Mouse (Mus musculus) stomach, postnatal 0 days (tissue): ENCODE measurements around the gene Zbtb49. TPM values are rescaled to one million over a fixed set of nuclear protein-coding genes. Genes with fewer than 3 reads are reported as not detected.

ENCODE experiments used
- ATAC-seq: fragments of 200-750 bp; cut with Nextera tagmentation; 2 replicates; pipeline ENCODE4 v1.8.0; 2017; ENCODE audit not compliant: low FRiP score, low TSS enrichment
- DNase-seq: peaks from one replicate; pipeline ENCODE4 v3.0.0-alpha.2; 2016; ENCODE audit warnings: low spot score
- H3K27ac ChIP-seq: fragments of 300-500 bp; sonication (generic); replicated peaks from 2 replicates; pipeline ENCODE4 v1.5.1; 2014; ENCODE audit warnings: mild to moderate bottlenecking, control low read depth
- H3K27me3 ChIP-seq: fragments of 300-500 bp; sonication (generic); 2 replicates; pipeline ENCODE4 v1.6.1; 2014; ENCODE audit warnings: low read length; ENCODE audit not compliant: control insufficient read depth, insufficient read depth
- H3K36me3 ChIP-seq: fragments of 300-500 bp; sonication (generic); 2 replicates; pipeline ENCODE4 v1.6.1; 2014; ENCODE audit warnings: low read length, mixed read lengths; ENCODE audit not compliant: control insufficient read depth, insufficient read depth
- H3K4me1 ChIP-seq: fragments of 300-500 bp; sonication (generic); replicated peaks from 2 replicates; pipeline ENCODE4 v1.6.1; 2014; ENCODE audit warnings: antibody characterized with exemption; ENCODE audit not compliant: control insufficient read depth, insufficient read depth
- H3K4me2 ChIP-seq: fragments of 300-500 bp; sonication (generic); replicated peaks from 2 replicates; pipeline ENCODE4 v1.6.1; 2014; ENCODE audit warnings: low read depth, mild to moderate bottlenecking, control low read depth, moderate library complexity
- H3K4me3 ChIP-seq: fragments of 300-500 bp; sonication (generic); 2 replicates; pipeline ENCODE4 v1.5.1; 2014; ENCODE audit warnings: low read depth, low read length, control low read depth
- H3K9ac ChIP-seq: fragments of 300-500 bp; sonication (generic); 2 replicates; pipeline ENCODE4 v1.6.1; 2014; ENCODE audit warnings: mild to moderate bottlenecking, low read length, control low read depth, mixed read lengths
- H3K9me3 ChIP-seq: fragments of 300-500 bp; sonication (generic); 2 replicates; pipeline ENCODE4 v1.6.1; 2016; ENCODE audit warnings: low read length; ENCODE audit not compliant: control insufficient read depth
- CTCF ChIP-seq: IDR thresholded peaks from 2 replicates; pipeline ENCODE4 v1.5.1; 2016; ENCODE audit warnings: antibody characterized with exemption, low read depth, mild to moderate bottlenecking, moderate library complexity
- EP300 ChIP-seq: optimal IDR thresholded peaks from 2 replicates; pipeline ENCODE3; 2016; ENCODE audit warnings: antibody characterized with exemption
- WGBS: fragments of 180-500 bp; shearing (Covaris S2); extraction: QIAGEN DNeasy Blood & Tissue Kit; methylation state at CpG from one replicate; pipeline ENCODE4 v1.1.7; 2014; 5-methylcytosine and 5-hydroxymethylcytosine counted together
- polyA plus RNA-seq: library from polyadenylated mRNA; unstranded; fragments of >200 nt; fragmentation: Nextera tagmentation; extraction: Ambion mirVana; gene quantifications from 2 replicates; pipeline ENCODE4 v1.2.1, GENCODE M21; 2015

Zbtb49 gene
- polyA plus RNA-seq, 1 experiment from 2014 or later = 4.2 TPM

- peak within 1 kb of the TSS; percentile 86 for H3K4me2 ChIP-seq
- no peaks in the 10 kb centered on the region for H3K4me1 ChIP-seq
- H3K27me3 ChIP-seq = no peaks in the 10 kb centered on the region
- H3K4me3 ChIP-seq = peak within 1 kb of the TSS; percentile 65
- DNase-seq (no peak), ATAC-seq (no peak; the same call in 1 of the 2 replicates)
- H3K36me3 ChIP-seq = no peaks in the 10 kb centered on the region
- H3K9me3 ChIP-seq = no peaks in the 10 kb centered on the region
- H3K9ac ChIP-seq = peak within 1 kb of the TSS; percentile 64
- no peak within 1 kb of the TSS; the same call in 1 of the 2 replicates for H3K27ac ChIP-seq
- TF ChIP-seq CTCF (no peak), EP300 (no peak)
- 13% methylated on average over 35 of the region's 35 CpGs for WGBS
These were observed 60.4 kb downstream of the Zbtb49 start, which contains the start of gene Nsg1 for GRCm38 (mm10) chr5:38159634-38160413. Gene Nsg1 (minus strand): TSS chr5:38159907.

- no peaks in the 10 kb centered on the region for H3K4me1 ChIP-seq
- peak overlapping the region; percentile 65 for H3K4me3 ChIP-seq
- H3K36me3 ChIP-seq = no peaks in the 10 kb centered on the region
- H3K9ac ChIP-seq = peak overlapping the region; percentile 64
- H3K4me2 ChIP-seq = peak overlapping the region; percentile 86
- no peaks in the 10 kb centered on the region for H3K9me3 ChIP-seq
- no peak overlapping the region; the same call in 1 of the 2 replicates for H3K27ac ChIP-seq
- DNase-seq = peak; percentile 42
- ATAC-seq = peak; percentile 49; the same call in 1 of the 2 replicates
- TF ChIP-seq CTCF (no peak), EP300 (no peak)
- H3K27me3 ChIP-seq = no peaks in the 10 kb centered on the region
- under 1% methylated on average over 74 of the region's 79 CpGs for WGBS
These were observed 61.2 kb downstream of the Zbtb49 start for GRCm38 (mm10) chr5:38158947-38159633.

GRCm38 (mm10) chr5:38158501-38158946 lies 61.7 kb downstream of the Zbtb49 start:
- TF ChIP-seq CTCF (no peak), EP300 (no peak)
- peak overlapping the region; percentile 86 for H3K4me2 ChIP-seq
- H3K27ac ChIP-seq = no peak overlapping the region; the same call in 1 of the 2 replicates
- H3K9ac ChIP-seq = peak overlapping the region; percentile 64
- H3K27me3 ChIP-seq = no peaks in the 10 kb centered on the region
- no peaks in the 10 kb centered on the region for H3K36me3 ChIP-seq
- no peak for DNase-seq
- ATAC-seq = peak; percentile 6; the same call in 1 of the 2 replicates
- no peaks in the 10 kb centered on the region for H3K9me3 ChIP-seq
- H3K4me1 ChIP-seq = no peaks in the 10 kb centered on the region
- peak overlapping the region; percentile 65 for H3K4me3 ChIP-seq
- WGBS = 3% methylated on average over 17 of the region's 17 CpGs

- Histone ChIP-seq H3K9me3 (no peaks in the 10 kb centered on the region), H3K4me3 (no peak overlapping the region), H3K4me2 (no peak overlapping the region), H3K9ac (no peak overlapping the region), H3K4me1 (no peaks in the 10 kb centered on the region), H3K36me3 (no peaks in the 10 kb centered on the region), H3K27ac (no peak overlapping the region), H3K27me3 (no peaks in the 10 kb centered on the region)
- ATAC-seq (no peak), DNase-seq (no peak)
- WGBS = 60% methylated on average over 9 of the region's 9 CpGs
- TF ChIP-seq CTCF = no peak
- TF ChIP-seq EP300 = no peak
These were observed 62.7 kb downstream of the Zbtb49 start for GRCm38 (mm10) chr5:38157481-38158020.

- H3K36me3 ChIP-seq = no peaks in the 10 kb centered on the region
These were observed 66.6 kb downstream of the Zbtb49 start for GRCm38 (mm10) chr5:38153636-38154035.

More at GRCm38 (mm10) chr5:38153636-38154035, 66.6 kb downstream of the Zbtb49 start:
- Histone ChIP-seq H3K9ac (no peak overlapping the region), H3K27ac (no peak overlapping the region), H3K27me3 (no peaks in the 10 kb centered on the region), H3K4me2 (no peak overlapping the region), H3K4me1 (no peaks in the 10 kb centered on the region), H3K4me3 (no peak overlapping the region), H3K9me3 (no peaks in the 10 kb centered on the region)
- TF ChIP-seq EP300 (no peak), CTCF (no peak)
- no peak for DNase-seq
- ATAC-seq = no peak
- 82% methylated on average over 5 of the region's 5 CpGs for WGBS
